Mouse (Mus musculus): ENCODE measurements at regions not wholly inside any gene's neighbourhood (a gene's known extent, or its start where the extent isn't known, plus 50 kb on each side); places are given as distances from the start of the nearest gene placed in this dataset.
"Not testable (repeated sequence)": the region's sequence is repeated elsewhere in the genome, so short reads cannot be mapped to it uniquely, and the experiment has no call there.

DNA sequence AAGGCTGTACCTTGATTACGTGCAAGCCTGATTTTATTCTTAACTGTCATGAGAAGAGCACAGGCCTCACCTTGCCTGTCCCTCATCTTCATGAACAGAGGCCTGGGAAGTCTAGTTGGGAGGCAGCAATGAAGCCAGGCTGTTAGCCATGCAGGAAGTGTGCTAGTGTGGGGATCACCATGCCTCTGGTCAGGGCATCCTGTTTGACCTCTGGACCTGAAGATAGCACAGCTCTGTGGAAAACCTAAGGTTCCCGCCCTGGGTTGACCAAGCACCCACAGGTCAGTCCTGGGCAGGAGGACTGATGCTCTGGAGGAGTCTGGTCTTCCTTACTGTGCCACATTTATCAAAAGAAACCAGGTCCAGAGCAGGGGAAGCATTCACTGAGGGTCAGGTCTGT is 157.6 kb downstream of the Gm906 start:
- Histone ChIP-seq H3K27me3 (ENCODE audit: control insufficient read depth, insufficient read depth, low read length) (no peaks in the 10 kb centered on the region), H3K36me3 (replicated peaks; ENCODE audit: control insufficient read depth, insufficient read depth) (no peaks in the 10 kb centered on the region), H3K4me3 (replicated peaks; ENCODE audit: low read length) (no peak overlapping the region), H3K4me1 (replicated peaks; ENCODE audit: control insufficient read depth, insufficient read depth, low read length) (no peaks in the 10 kb centered on the region), H3K4me2 (replicated peaks) (no peak overlapping the region), H3K9ac (no peak overlapping the region), H3K27ac (no peak overlapping the region), H3K9me3 (ENCODE audit: control insufficient read depth, low read length) (no peaks in the 10 kb centered on the region)
- ATAC-seq (ENCODE audit: low FRiP score) (no peak), DNase-seq (ENCODE audit: low spot score) (no peak)
- WGBS = 83% methylated on average over 2 of the region's 2 CpGs

DNA sequence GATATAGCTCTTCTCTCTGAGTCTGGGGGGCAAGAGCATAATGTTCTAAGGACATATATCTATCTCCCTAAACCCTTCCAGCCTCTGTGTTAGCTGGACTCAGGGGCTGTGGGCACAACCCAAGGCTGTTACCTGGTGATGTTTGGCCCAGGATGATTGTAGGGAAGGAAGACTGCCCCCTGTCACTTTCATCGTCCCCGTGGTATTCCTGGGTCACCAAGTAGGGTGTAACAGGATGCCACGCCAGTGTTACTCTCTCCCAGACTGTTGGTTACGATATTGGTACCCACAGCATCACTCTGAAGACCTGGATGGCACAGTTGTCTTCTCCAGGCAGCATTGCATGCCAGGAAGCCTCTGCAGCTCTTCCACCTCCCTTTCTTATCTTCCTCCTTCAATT is 185.3 kb downstream of the Gm906 start:
- no peaks in the 10 kb centered on the region for H3K27me3 ChIP-seq (ENCODE audit: control insufficient read depth, insufficient read depth, low read length)
- ATAC-seq (ENCODE audit: low FRiP score) (no peak), DNase-seq (ENCODE audit: low spot score) (no peak)
- no peak overlapping the region for H3K4me3 ChIP-seq (replicated peaks; ENCODE audit: low read length)
- H3K4me2 ChIP-seq (replicated peaks) = no peak overlapping the region
- no peak overlapping the region for H3K27ac ChIP-seq
- 82% methylated on average over 4 of the region's 4 CpGs for WGBS
- H3K9ac ChIP-seq = no peak overlapping the region
- H3K9me3 ChIP-seq (ENCODE audit: control insufficient read depth, low read length) = no peaks in the 10 kb centered on the region
- H3K36me3 ChIP-seq (replicated peaks; ENCODE audit: control insufficient read depth, insufficient read depth) = no peaks in the 10 kb centered on the region
- no peaks in the 10 kb centered on the region for H3K4me1 ChIP-seq (replicated peaks; ENCODE audit: control insufficient read depth, insufficient read depth, low read length)

DNA sequence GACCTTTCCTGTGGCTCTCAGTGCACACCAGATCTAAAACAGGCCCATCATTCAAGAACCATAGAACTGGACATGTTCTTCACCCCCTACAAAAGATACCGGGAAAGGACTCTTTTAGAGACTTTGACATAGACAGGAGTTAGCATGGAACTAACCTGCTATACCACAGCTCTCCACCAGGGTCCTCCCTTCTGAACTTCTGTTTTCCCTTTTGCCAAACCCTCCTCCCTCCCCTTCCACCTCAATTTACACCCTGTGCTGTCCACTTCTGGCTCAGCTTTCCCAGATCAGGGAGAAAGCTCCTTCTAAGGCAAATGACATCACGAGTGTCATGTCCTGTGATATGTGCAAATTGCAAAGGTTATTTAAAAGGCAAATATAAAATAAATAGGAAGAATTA is 185.7 kb downstream of the Gm906 start:
- H3K9ac ChIP-seq; H3K4me3 ChIP-seq (replicated peaks; ENCODE audit: low read length); H3K27ac ChIP-seq; H3K4me2 ChIP-seq (replicated peaks); H3K36me3 ChIP-seq (replicated peaks; ENCODE audit: control insufficient read depth, insufficient read depth); H3K27me3 ChIP-seq (ENCODE audit: control insufficient read depth, insufficient read depth, low read length); DNase-seq (ENCODE audit: low spot score); H3K4me1 ChIP-seq (replicated peaks; ENCODE audit: control insufficient read depth, insufficient read depth, low read length); H3K9me3 ChIP-seq (ENCODE audit: control insufficient read depth, low read length); ATAC-seq (ENCODE audit: low FRiP score): not testable (repeated sequence)
- WGBS = 65% methylated on average over 2 of the region's 2 CpGs

DNA sequence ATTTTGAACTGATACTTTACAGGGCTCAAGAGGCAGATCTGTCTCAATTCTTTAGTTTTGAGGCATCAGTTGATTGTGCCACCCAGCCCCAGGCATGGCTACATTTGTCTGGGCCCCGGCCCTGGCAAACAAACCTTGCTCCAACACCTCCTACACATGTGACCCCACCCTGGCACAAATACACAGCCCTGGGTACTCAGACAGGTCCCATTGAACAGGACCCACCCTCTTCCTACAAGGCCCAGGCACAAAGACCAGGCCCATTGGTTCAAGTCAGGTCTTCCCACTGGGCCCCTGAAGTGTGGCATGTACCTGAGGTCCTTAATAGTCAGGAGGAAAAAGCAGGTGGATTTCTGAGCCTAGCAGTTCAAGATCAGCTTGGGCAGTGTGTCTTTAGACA is 190.4 kb downstream of the Gm906 start:
- H3K4me1 ChIP-seq (replicated peaks; ENCODE audit: control insufficient read depth, insufficient read depth, low read length); H3K27me3 ChIP-seq (ENCODE audit: control insufficient read depth, insufficient read depth, low read length); DNase-seq (ENCODE audit: low spot score); H3K36me3 ChIP-seq (replicated peaks; ENCODE audit: control insufficient read depth, insufficient read depth); H3K27ac ChIP-seq; ATAC-seq (ENCODE audit: low FRiP score); H3K4me3 ChIP-seq (replicated peaks; ENCODE audit: low read length); H3K9me3 ChIP-seq (ENCODE audit: control insufficient read depth, low read length); H3K4me2 ChIP-seq (replicated peaks); H3K9ac ChIP-seq: not testable (repeated sequence)
- 90% methylated on average over 1 of the region's 1 CpGs for WGBS

DNA sequence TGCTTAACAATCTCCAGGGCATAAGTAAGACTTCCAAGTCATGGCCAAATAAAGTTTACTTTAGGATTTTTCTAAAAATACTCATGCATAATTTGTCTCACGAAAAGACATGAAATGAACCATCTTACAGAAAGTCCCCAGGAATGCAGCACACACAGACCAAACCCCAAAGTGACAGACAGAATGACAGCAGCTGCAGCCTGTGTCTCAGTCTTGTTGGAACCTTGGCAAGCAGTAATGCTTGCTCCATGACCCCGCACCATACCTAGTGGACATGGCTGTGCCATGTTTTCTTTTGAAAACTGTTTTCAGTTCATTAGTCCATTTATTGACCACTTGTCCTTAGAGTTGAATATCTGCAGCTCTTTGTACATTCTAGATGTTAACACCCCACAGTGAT is 191.1 kb downstream of the Gm906 start:
- not testable (repeated sequence) for ATAC-seq (ENCODE audit: low FRiP score); H3K27me3 ChIP-seq (ENCODE audit: control insufficient read depth, insufficient read depth, low read length); H3K27ac ChIP-seq; H3K9me3 ChIP-seq (ENCODE audit: control insufficient read depth, low read length); H3K36me3 ChIP-seq (replicated peaks; ENCODE audit: control insufficient read depth, insufficient read depth); H3K4me3 ChIP-seq (replicated peaks; ENCODE audit: low read length); H3K4me2 ChIP-seq (replicated peaks); H3K9ac ChIP-seq; H3K4me1 ChIP-seq (replicated peaks; ENCODE audit: control insufficient read depth, insufficient read depth, low read length); DNase-seq (ENCODE audit: low spot score)
- WGBS = 94% methylated on average over 2 of the region's 2 CpGs

DNA sequence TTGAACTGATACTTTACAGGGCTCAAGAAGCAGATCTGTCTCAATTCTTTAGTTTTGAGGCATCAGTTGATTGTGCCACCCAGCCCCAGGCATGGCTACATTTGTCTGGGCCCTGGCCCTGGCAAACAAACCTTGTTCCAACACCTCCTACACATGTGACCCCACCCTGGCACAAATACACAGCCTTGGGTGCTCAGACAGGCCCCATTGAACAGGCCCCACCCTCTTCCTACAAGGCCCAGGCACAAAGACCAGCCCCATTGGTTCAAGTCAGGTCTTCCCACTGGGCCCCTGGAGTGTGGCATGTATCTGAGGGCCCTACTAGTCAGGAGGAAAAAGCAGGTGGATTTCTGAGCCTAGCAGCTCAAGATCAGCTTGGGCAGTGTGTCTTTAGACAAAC is 198.4 kb downstream of the Gm906 start:
- not testable (repeated sequence) for H3K27me3 ChIP-seq (ENCODE audit: control insufficient read depth, insufficient read depth, low read length); H3K4me1 ChIP-seq (replicated peaks; ENCODE audit: control insufficient read depth, insufficient read depth, low read length); H3K36me3 ChIP-seq (replicated peaks; ENCODE audit: control insufficient read depth, insufficient read depth); H3K9me3 ChIP-seq (ENCODE audit: control insufficient read depth, low read length); H3K4me2 ChIP-seq (replicated peaks); DNase-seq (ENCODE audit: low spot score); ATAC-seq (ENCODE audit: low FRiP score); H3K27ac ChIP-seq; H3K4me3 ChIP-seq (replicated peaks; ENCODE audit: low read length); H3K9ac ChIP-seq

DNA sequence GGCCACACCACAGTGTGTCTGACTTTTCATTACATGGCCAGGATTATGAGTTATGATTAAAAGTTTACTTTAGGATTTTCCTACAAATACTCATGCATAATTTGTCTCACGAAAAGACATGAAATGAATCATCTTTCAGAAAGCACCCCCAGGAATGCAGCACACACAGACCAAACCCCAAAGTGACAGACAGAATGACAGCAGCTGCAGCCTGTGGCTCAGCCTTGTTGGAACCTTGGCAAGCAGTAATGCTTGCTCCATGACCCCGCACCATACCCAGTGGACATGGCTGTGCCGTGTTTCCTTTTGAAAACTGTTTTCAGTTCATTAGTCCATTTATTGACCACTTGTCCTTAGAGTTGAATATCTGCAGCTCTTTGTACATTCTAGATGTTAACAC is 199.0 kb downstream of the Gm906 start:
- H3K4me3 ChIP-seq (replicated peaks; ENCODE audit: low read length); H3K36me3 ChIP-seq (replicated peaks; ENCODE audit: control insufficient read depth, insufficient read depth); H3K4me2 ChIP-seq (replicated peaks); H3K9me3 ChIP-seq (ENCODE audit: control insufficient read depth, low read length); H3K27me3 ChIP-seq (ENCODE audit: control insufficient read depth, insufficient read depth, low read length); ATAC-seq (ENCODE audit: low FRiP score); H3K9ac ChIP-seq; H3K4me1 ChIP-seq (replicated peaks; ENCODE audit: control insufficient read depth, insufficient read depth, low read length); H3K27ac ChIP-seq; DNase-seq (ENCODE audit: low spot score): not testable (repeated sequence)
- 85% methylated on average over 3 of the region's 3 CpGs for WGBS

DNA sequence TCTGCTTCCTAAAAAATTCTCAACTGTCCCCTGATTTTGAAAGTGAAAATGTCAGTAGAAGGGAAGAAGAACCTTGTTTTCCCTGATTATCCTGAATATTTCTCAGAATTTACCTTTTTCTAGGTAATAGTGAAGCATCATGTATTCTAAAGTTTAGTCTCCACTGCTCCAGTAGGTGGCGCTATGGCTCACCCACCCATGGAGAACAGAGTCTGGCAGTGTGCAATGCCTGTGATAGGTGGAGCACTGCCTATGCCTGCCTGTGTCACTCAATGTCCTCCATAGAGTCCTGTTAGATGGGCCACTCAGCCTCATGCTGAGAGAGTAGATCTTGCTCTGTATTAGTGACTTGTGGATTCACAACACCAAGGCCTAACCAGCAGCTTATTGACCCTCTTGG is 218.4 kb downstream of the Gm906 start:
- no peak overlapping the region for H3K9ac ChIP-seq
- H3K4me2 ChIP-seq (replicated peaks) = no peak overlapping the region
- WGBS = 46% methylated on average over 1 of the region's 1 CpGs
- no peak for DNase-seq (ENCODE audit: low spot score)
- no peaks in the 10 kb centered on the region for H3K9me3 ChIP-seq (ENCODE audit: control insufficient read depth, low read length)
- H3K27ac ChIP-seq = no peak overlapping the region
- no peak overlapping the region for H3K4me3 ChIP-seq (replicated peaks; ENCODE audit: low read length)
- ATAC-seq (ENCODE audit: low FRiP score) = no peak
- H3K4me1 ChIP-seq (replicated peaks; ENCODE audit: control insufficient read depth, insufficient read depth, low read length) = no peaks in the 10 kb centered on the region
- H3K27me3 ChIP-seq (ENCODE audit: control insufficient read depth, insufficient read depth, low read length) = no peaks in the 10 kb centered on the region
- no peaks in the 10 kb centered on the region for H3K36me3 ChIP-seq (replicated peaks; ENCODE audit: control insufficient read depth, insufficient read depth)

DNA sequence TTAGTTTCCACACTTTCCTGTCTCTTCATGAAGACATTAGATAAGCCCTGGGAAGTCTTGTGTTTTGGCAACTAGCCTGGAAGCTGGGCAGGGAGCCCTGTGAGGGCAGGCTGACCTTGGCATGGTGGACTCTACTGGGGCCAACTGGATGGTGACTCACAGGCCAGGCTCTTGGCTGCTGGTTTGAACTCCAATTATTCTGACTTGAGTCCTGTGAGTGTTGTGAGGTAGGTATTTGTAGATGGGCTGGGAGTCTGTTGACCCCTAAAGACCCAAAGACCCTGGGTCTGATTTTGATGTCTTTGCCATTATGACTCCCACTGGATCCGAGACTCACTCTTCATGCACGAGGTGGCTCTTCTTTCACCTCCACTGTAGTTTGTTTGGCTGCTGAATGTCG is 208.9 kb upstream of the Gm30302 start:
- WGBS = 88% methylated on average over 3 of the region's 3 CpGs
- ATAC-seq (ENCODE audit: low FRiP score); H3K4me3 ChIP-seq (replicated peaks; ENCODE audit: low read length); H3K9ac ChIP-seq; H3K9me3 ChIP-seq (ENCODE audit: control insufficient read depth, low read length); H3K36me3 ChIP-seq (replicated peaks; ENCODE audit: control insufficient read depth, insufficient read depth); H3K27me3 ChIP-seq (ENCODE audit: control insufficient read depth, insufficient read depth, low read length); H3K4me2 ChIP-seq (replicated peaks); DNase-seq (ENCODE audit: low spot score); H3K4me1 ChIP-seq (replicated peaks; ENCODE audit: control insufficient read depth, insufficient read depth, low read length); H3K27ac ChIP-seq: not testable (repeated sequence)

DNA sequence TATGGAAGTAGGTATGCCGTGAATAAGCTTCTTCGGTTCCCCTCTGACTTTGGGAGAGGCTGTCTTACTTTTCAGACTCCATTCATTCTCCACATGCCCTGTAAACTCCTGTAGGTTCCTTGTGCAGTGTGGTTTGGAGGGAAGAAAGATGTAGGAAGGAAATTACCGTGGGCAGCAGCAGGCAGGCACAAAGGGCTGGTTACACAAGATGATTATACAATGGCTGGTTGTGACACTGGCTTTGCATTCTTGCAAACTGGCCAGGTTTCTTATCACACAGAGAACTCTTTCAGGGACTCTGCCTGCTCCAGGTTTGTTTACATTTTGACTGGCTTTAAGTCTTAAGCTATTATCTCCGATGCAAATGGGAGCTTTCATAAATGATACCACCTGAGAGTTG is 167.3 kb upstream of the Gm30302 start:
- WGBS = 84% methylated on average over 3 of the region's 4 CpGs

More for the DNA sequence above, 167.3 kb upstream of the Gm30302 start:
- H3K4me1 ChIP-seq (replicated peaks; ENCODE audit: control insufficient read depth, insufficient read depth, low read length); H3K4me2 ChIP-seq (replicated peaks); H3K27ac ChIP-seq; H3K9me3 ChIP-seq (ENCODE audit: control insufficient read depth, low read length); H3K27me3 ChIP-seq (ENCODE audit: control insufficient read depth, insufficient read depth, low read length); H3K9ac ChIP-seq; H3K4me3 ChIP-seq (replicated peaks; ENCODE audit: low read length); DNase-seq (ENCODE audit: low spot score); ATAC-seq (ENCODE audit: low FRiP score); H3K36me3 ChIP-seq (replicated peaks; ENCODE audit: control insufficient read depth, insufficient read depth): not testable (repeated sequence)

All from hindbrain, embryonic 14.5 days (tissue).